Mouse (Mus musculus) forebrain, postnatal 0 days (tissue): ENCODE measurements around the gene Rftn1. TPM values are rescaled to one million over a fixed set of nuclear protein-coding genes. Genes with fewer than 3 reads are reported as not detected.

ENCODE experiments used
- ATAC-seq: fragments of 200-750 bp; cut with Nextera tagmentation; 2 replicates; pipeline ENCODE4 v1.8.0; 2017; ENCODE audit warnings: mild to moderate bottlenecking, moderate library complexity
- DNase-seq: peaks from one replicate; pipeline ENCODE4 v3.0.0-alpha.2; 2015
- H3K27ac ChIP-seq: fragments of 300-500 bp; sonication (generic); 2 replicates; pipeline ENCODE4 v1.5.1; 2014; ENCODE audit warnings: low read depth, mild to moderate bottlenecking, antibody characterized with exemption, low read length, moderate library complexity, mixed read lengths
- H3K27me3 ChIP-seq: fragments of 300-500 bp; sonication (generic); 2 replicates; pipeline ENCODE4 v1.6.1; 2014; ENCODE audit warnings: mild to moderate bottlenecking, low read length, mixed read lengths; ENCODE audit not compliant: insufficient read depth
- H3K36me3 ChIP-seq: fragments of 300-500 bp; sonication (generic); 2 replicates; pipeline ENCODE4 v1.6.1; 2014; ENCODE audit warnings: mild to moderate bottlenecking, moderate library complexity; ENCODE audit not compliant: insufficient read depth
- H3K4me1 ChIP-seq: fragments of 300-500 bp; sonication (generic); 2 replicates; pipeline ENCODE4 v1.6.1; 2014; ENCODE audit warnings: antibody characterized with exemption; ENCODE audit not compliant: insufficient read depth
- H3K4me2 ChIP-seq: fragments of 300-500 bp; sonication (generic); 2 replicates; pipeline ENCODE4 v1.6.1; 2014; ENCODE audit warnings: low read depth, mild to moderate bottlenecking, moderate library complexity
- H3K4me3 ChIP-seq: fragments of 300-500 bp; sonication (generic); 2 replicates; pipeline ENCODE4 v1.5.1; 2014; ENCODE audit warnings: low read depth, low read length, mixed read lengths
- H3K9ac ChIP-seq: fragments of 300-500 bp; sonication (generic); 2 replicates; pipeline ENCODE4 v1.6.1; 2014; ENCODE audit warnings: mild to moderate bottlenecking
- H3K9me3 ChIP-seq: fragments of 300-500 bp; sonication (generic); 2 replicates; pipeline ENCODE4 v1.6.1; 2016; ENCODE audit warnings: low read length
- CTCF ChIP-seq: sonication (generic); IDR thresholded peaks from 2 replicates; pipeline ENCODE4 v1.5.1; 2016; ENCODE audit warnings: antibody characterized with exemption, control low read depth, low read depth
- WGBS: fragments of 180-500 bp; shearing (Covaris S2); extraction: QIAGEN DNeasy Blood & Tissue Kit; methylation state at CpG from one replicate; pipeline ENCODE4 v1.1.7; 2014; 5-methylcytosine and 5-hydroxymethylcytosine counted together
- polyA plus RNA-seq: library from polyadenylated mRNA; unstranded; fragments of >200 nt; fragmentation: Nextera tagmentation; extraction: Ambion mirVana; gene quantifications from 2 replicates; pipeline ENCODE4 v1.2.1, GENCODE M21; 2015
- total RNA-seq: library from RNA; depleted of rRNA; stranded (reverse); fragments of >200 nt; gene quantifications from 2 replicates; pipeline ENCODE4 v1.2.3, GENCODE M21; 2014

Rftn1 gene
- total and polyA plus RNA-seq, 2 experiments from 2014 or later = 27.4 to 58.3 TPM

DNA sequence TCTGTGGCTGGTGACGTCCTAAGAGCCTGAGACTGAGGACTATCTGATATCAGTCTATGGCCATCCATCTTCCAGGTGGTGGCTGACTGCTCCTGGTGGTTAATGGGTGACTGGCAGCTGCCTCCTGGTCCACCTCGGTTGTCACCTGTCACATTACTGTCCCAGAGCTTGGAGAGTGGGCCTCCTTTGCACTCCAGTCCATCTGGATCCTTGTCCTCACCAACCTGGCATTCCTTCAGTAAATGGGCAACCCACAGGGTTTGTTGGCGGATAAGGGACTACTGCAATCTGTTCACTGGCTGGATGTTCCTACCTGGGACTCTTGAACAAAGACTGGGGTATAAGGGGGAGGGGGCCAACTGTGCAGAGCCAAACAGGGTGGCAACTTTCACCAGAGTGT lies 189.9 kb downstream of the Rftn1 start:
- no peaks in the 10 kb centered on the region for H3K4me1 ChIP-seq
- no peaks in the 10 kb centered on the region for H3K9me3 ChIP-seq
- no peak for TF ChIP-seq CTCF
- no peaks in the 10 kb centered on the region for H3K27me3 ChIP-seq
- DNase-seq (no peak), ATAC-seq (no peak)
- H3K9ac ChIP-seq = no peak overlapping the region
- 87% methylated on average over 3 of the region's 3 CpGs for WGBS
- no peak overlapping the region for H3K4me3 ChIP-seq
- H3K4me2 ChIP-seq = no peak overlapping the region
- no peak overlapping the region for H3K27ac ChIP-seq
- no peaks in the 10 kb centered on the region for H3K36me3 ChIP-seq

DNA sequence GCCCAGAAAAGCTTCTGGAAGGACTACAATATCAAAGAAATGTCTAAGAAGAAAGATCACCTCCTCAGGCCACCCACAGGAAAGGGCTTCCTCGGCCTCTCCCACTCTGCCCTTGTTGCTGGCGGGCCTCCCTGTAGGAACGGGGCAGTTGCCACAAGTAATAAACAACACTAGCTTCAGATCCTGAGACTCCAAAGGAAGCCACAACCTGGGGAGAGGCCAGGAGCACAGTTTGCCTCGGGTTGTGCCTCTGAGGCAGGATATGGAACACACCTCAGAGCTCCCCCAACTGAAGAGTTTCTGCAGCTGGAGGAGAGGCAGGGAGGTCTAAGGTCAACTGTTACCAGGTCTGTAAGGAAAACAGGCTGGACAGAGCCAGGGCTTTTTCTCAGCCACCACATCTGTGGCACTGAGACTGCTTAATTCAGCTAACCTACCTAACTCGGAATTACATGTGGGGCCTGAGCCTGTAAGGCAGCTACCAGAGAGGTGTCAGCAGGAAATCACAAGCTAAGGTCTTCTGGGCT lies 193.8 kb downstream of the Rftn1 start:
- no peak overlapping the region for H3K9ac ChIP-seq
- DNase-seq (no peak), ATAC-seq (no peak)
- no peaks in the 10 kb centered on the region for H3K4me1 ChIP-seq
- no peak overlapping the region for H3K4me2 ChIP-seq
- no peaks in the 10 kb centered on the region for H3K27me3 ChIP-seq
- 72% methylated on average over 5 of the region's 5 CpGs for WGBS
- no peak overlapping the region for H3K4me3 ChIP-seq
- H3K36me3 ChIP-seq = no peaks in the 10 kb centered on the region
- no peak for TF ChIP-seq CTCF
- H3K27ac ChIP-seq = no peak overlapping the region
- H3K9me3 ChIP-seq = no peaks in the 10 kb centered on the region

DNA sequence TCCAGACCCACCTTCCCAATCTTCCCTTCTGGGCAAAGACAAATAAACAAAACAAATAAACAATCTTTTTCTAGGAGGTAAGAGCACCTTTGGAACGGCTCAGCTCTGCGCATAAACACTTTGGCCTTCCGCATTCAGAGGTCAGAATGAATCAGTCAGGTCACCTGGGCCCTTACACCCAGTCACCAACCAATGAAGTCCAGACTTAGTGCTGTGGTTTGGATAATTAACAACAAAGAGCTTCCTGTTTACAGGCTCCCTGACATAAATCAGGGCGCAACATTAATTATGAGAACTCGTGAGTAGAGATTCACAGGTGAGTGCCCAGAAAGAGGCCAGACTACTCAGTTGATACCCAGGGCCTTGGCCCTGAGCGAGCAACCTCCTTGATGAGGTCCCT lies 194.4 kb downstream of the Rftn1 start:
- ATAC-seq (no peak), DNase-seq (no peak)
- Histone ChIP-seq H3K4me2 (no peak overlapping the region), H3K4me1 (no peaks in the 10 kb centered on the region), H3K27ac (no peak overlapping the region), H3K9ac (no peak overlapping the region), H3K4me3 (no peak overlapping the region), H3K27me3 (no peaks in the 10 kb centered on the region), H3K36me3 (no peaks in the 10 kb centered on the region), H3K9me3 (no peaks in the 10 kb centered on the region)
- TF ChIP-seq CTCF = no peak
- WGBS = 90% methylated on average over 6 of the region's 6 CpGs

DNA sequence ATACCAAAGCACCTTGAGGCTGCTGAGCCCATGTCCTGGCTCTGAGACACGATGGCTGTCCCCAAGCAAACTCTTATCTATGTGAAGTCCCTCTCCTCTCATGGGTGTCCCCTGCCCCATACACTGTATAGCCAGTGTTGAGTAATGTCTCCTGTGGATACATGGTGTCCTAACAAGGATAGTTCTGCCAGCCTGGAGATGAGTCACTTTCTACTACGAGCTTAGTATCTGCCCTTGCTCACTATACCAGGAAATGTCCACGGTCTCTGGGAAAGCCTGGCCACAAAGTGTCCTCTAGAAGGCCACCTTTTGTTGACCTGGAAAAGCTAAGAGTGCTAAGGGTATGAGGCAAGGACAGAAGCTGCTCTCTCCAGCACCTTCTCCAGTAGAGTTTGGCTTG lies 195.2 kb downstream of the Rftn1 start:
- no peak for TF ChIP-seq CTCF
- Histone ChIP-seq H3K36me3 (no peaks in the 10 kb centered on the region), H3K4me2 (no peak overlapping the region), H3K27ac (no peak overlapping the region), H3K4me1 (no peaks in the 10 kb centered on the region), H3K4me3 (no peak overlapping the region), H3K9me3 (no peaks in the 10 kb centered on the region), H3K9ac (no peak overlapping the region), H3K27me3 (no peaks in the 10 kb centered on the region)
- no peak for DNase-seq
- ATAC-seq = no peak
- WGBS = 96% methylated on average over 3 of the region's 3 CpGs

DNA sequence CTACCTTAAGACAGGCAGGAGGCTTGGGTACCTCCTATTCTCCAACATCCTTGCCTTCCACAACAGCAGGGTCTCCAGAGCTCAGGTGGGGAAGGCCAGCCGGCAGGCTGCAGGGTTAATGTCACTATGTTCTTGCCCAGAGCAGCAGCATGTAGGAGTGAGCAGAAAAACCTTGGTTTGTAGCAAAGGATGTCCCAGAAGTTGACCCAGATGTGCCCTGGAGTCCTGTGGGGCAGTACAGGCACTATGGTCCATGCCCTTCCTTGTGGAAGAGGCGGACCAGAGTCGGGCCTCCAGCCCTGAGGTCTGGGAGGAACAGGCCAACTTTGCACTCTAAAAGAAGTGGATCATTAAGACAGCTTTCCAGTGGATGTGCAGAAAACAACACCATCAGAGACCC lies 196.8 kb downstream of the Rftn1 start:
- Histone ChIP-seq H3K9ac (no peak overlapping the region), H3K27me3 (no peaks in the 10 kb centered on the region), H3K36me3 (no peaks in the 10 kb centered on the region), H3K4me3 (no peak overlapping the region), H3K4me1 (0 out of 2 replicates have a peak, but pooled peaks cover 3% of the 10 kb centered on the region), H3K4me2 (no peak overlapping the region), H3K9me3 (no peaks in the 10 kb centered on the region), H3K27ac (no peak overlapping the region)
- DNase-seq = no peak
- 84% methylated on average over 3 of the region's 3 CpGs for WGBS
- ATAC-seq = no peak
- no peak for TF ChIP-seq CTCF

DNA sequence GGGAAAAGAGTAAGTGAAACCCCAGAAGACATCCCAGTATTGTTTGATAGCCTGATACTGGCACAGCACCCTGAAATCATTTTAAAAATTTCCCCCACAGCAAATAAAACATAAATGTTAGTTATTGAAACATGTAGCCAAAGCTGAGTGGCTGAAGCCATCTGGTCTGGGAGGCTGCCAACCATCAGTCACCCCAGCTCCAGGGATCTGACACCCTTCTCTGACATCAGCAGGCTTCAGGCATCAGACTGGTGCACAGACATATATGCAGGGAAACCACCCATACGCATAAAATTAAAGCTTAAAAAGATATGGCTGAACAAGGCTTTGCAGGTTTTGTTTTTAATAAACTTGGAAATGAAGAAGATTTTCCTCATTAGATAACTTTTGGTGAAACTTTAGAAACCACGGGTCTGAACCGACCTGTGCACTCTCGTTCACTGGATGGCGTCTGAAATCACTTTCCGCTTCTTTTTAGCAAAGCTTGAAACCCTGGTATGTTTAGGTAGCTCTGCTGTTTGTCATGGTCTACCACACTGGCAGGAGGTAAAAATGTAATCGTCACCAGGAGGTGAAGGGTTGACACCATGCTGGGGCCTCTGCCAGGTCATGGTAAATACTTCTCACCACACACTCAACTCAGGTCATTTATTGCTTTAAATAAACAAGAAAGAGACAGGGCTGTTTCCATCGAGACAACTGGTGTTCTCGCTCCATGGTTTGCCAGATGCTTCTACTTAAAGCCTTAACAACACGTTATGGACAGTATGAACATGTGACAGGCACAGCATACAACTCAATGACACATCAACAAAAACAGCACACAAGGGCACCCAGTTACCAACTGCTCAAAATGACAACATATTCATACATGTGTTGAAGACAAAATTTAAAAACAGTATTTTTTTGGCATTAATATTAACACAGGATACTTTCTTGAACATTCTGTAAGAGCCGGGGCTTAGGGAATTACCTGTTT lies 197.6 kb downstream of the Rftn1 start:
- Histone ChIP-seq H3K9ac (no peak overlapping the region), H3K4me3 (no peak overlapping the region), H3K4me1 (0 out of 2 replicates have a peak, but pooled peaks cover 3% of the 10 kb centered on the region), H3K9me3 (no peaks in the 10 kb centered on the region), H3K27ac (no peak overlapping the region), H3K4me2 (no peak overlapping the region), H3K27me3 (no peaks in the 10 kb centered on the region), H3K36me3 (no peaks in the 10 kb centered on the region)
- WGBS = 68% methylated on average over 11 of the region's 11 CpGs
- DNase-seq (peak; percentile 26), ATAC-seq (peak; percentile 50)
- no peak for TF ChIP-seq CTCF

DNA sequence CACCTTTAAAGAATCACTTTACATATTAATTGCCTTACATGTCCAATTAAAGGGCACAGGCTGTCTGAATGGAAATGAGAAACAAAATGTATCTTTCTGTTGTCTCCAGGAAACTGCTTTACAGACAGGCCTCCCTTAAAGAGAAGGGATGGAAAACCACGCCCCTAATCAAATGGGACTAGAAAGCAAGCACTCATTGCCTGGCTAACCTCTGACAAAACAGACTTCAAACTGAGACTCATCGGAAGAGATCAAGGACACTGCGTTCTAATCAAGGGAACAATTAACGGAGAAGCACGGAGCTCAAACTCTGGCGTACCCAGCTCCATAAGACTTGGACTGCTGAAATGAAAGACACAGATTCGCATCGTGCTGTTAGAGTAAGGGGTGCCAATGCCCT lies 200.9 kb downstream of the Rftn1 start:
- Histone ChIP-seq H3K4me2 (no peak overlapping the region), H3K4me1 (0 out of 2 replicates have a peak, but pooled peaks cover 3% of the 10 kb centered on the region), H3K4me3 (no peak overlapping the region), H3K27me3 (no peaks in the 10 kb centered on the region), H3K9ac (no peak overlapping the region), H3K36me3 (no peaks in the 10 kb centered on the region), H3K9me3 (no peaks in the 10 kb centered on the region), H3K27ac (no peak overlapping the region)
- ATAC-seq = 0 out of 2 replicates have a peak, but pooled peaks have one; percentile 48
- DNase-seq = peak; percentile 27
- WGBS = 19% methylated on average over 8 of the region's 8 CpGs
- no peak for TF ChIP-seq CTCF
